Mouse (Mus musculus): Measurements from ENCODE around the gene Slc4a1. TPM values are rescaled to one million over a fixed set of nuclear protein-coding genes. Genes with fewer than 3 reads are reported as not detected.

The Slc4a1 gene
- polyA plus RNA-seq, 1 experiment from 2014 or later = 2.5 TPM

DNA sequence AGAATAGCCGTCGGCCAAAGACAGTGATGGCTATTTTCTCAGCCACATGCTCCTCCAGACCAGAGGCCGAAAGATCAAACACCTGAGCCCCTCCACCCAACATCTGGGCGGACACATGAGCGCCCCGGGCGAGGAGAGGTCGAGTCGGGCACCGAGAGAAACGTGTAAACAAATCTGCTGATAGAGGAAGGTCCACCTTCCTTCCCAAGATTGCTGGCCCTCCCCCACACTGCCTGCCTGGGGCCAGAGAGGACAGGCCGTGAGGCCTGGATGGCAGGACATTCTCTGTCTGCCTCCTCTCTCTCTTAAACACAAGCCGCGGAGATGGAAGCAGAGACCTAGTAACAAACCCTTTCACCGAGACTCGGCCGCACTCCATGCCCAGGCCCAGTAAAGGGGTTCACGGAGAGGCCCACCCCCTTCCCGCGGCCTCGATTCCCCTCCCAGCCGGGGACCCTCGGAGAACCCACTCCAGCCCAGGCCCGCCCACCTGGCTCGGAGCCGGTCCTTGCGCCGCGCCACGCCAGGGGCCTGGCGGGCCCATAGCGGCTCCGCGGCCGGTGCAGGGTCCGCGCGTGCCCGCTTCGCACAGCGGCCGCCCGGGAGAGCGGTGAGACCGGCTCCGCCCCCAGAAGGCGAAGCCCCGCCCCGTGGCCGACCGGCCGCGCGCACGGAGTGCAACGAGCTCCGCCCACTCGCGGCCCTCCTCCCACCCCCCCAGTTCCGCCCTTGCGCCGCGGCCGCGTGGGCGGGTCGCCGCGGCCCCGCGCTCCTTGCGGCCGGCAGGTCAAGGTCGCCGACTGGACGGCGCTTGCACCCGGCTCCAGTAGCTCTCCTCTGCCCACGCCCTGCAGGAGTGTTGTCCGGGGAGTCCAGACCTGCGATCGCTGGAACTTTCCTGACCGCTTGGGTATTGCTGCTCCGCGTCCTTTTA lies 41.2 kb upstream of the Slc4a1 start:
- Histone ChIP-seq H3K4me1 (peaks cover 47% of the 10 kb centered on the region), H3K9ac (replicated peaks) (peak overlapping the region; percentile 85), H3K27ac (replicated peaks) (peak overlapping the region; percentile 90), H3K4me2 (peak overlapping the region; percentile 82), H3K9me3 (replicated peaks) (no peaks in the 10 kb centered on the region), H3K27me3 (replicated peaks) (no peaks in the 10 kb centered on the region), H3K4me3 (replicated peaks) (peak overlapping the region; percentile 74), H3K36me3 (peaks cover 25% of the 10 kb centered on the region)
- under 1% methylated on average over 83 of the region's 85 CpGs for WGBS
- ATAC-seq (ENCODE audit: low FRiP score) = peak; percentile 77

DNA sequence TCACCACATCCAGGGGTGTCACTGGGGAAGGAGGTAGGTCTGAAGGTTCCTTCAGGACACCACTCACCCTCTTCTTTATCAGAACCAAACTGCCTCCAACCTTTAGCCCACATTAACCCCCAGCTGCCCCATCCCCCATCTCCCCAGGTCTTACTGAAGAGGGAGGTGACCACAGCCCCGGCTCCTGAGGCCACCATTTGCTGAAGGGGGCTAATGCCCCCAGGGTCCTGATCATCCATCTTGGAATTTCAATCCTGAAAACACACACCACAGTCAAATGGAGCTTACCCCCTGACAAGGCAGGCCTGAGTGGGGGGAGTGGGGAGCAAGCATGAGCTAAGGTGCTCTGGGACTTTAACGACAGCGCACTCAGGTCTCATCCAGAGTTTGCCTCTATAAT lies 40.4 kb upstream of the Slc4a1 start:
- 7% methylated on average over 3 of the region's 3 CpGs for WGBS

DNA sequence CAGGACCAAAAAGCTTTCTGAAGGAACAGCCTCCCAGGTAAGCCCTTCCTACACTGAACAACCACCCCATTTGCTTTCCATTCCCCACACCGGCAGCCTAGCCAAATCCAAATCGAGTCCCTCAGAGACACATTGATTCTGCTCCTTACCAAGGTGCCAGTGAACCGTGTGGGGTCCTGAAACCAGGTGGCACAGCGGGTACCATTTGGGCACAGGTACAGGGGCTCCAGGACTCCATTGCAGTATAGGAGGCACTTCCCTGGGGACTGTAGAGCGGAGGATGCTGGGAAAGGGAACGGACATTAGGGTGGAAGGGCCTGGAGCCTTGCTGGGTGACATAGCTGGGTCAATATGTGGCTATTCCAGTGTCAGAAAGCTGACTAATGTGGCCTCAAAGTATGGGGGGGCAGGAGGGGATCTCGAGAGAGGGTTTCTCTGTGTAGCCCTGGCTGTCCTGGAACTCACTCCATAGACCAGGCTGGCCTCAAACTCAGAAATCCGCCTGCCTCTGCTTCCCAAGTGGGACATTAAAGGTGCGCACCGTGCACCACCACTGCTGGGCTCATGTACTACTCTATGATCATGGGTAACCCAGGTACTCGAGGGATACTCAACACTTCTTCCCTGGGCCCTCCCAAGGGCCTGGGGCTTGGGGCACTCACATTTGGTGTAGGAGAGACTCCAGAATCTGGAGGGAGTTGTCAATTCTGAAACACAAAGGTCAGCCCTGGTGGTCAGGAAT lies 39.7 kb upstream of the Slc4a1 start:
- ATAC-seq (ENCODE audit: low FRiP score) = no peak
- H3K27ac ChIP-seq (replicated peaks) = no peak overlapping the region; the same call in 1 of the 2 replicates
- H3K4me1 ChIP-seq = peaks cover 44% of the 10 kb centered on the region
- WGBS = 86% methylated on average over 11 of the region's 11 CpGs
- no peaks in the 10 kb centered on the region for H3K27me3 ChIP-seq (replicated peaks)
- H3K9me3 ChIP-seq (replicated peaks) = no peaks in the 10 kb centered on the region
- H3K9ac ChIP-seq (replicated peaks) = peak overlapping the region; percentile 85
- peaks cover 39% of the 10 kb centered on the region for H3K36me3 ChIP-seq
- peak overlapping the region; percentile 82 for H3K4me2 ChIP-seq
- H3K4me3 ChIP-seq (replicated peaks) = peak overlapping the region; percentile 74

More for the DNA sequence above, 40.4 kb upstream of the Slc4a1 start:
- Histone ChIP-seq H3K9me3 (replicated peaks) (no peaks in the 10 kb centered on the region), H3K4me3 (replicated peaks) (peak overlapping the region; percentile 74), H3K4me1 (peaks cover 45% of the 10 kb centered on the region), H3K27me3 (replicated peaks) (no peaks in the 10 kb centered on the region), H3K27ac (replicated peaks) (peak overlapping the region; percentile 90), H3K4me2 (peak overlapping the region; percentile 82), H3K9ac (replicated peaks) (peak overlapping the region; percentile 85), H3K36me3 (peaks cover 33% of the 10 kb centered on the region)
- no peak for ATAC-seq (ENCODE audit: low FRiP score)

DNA sequence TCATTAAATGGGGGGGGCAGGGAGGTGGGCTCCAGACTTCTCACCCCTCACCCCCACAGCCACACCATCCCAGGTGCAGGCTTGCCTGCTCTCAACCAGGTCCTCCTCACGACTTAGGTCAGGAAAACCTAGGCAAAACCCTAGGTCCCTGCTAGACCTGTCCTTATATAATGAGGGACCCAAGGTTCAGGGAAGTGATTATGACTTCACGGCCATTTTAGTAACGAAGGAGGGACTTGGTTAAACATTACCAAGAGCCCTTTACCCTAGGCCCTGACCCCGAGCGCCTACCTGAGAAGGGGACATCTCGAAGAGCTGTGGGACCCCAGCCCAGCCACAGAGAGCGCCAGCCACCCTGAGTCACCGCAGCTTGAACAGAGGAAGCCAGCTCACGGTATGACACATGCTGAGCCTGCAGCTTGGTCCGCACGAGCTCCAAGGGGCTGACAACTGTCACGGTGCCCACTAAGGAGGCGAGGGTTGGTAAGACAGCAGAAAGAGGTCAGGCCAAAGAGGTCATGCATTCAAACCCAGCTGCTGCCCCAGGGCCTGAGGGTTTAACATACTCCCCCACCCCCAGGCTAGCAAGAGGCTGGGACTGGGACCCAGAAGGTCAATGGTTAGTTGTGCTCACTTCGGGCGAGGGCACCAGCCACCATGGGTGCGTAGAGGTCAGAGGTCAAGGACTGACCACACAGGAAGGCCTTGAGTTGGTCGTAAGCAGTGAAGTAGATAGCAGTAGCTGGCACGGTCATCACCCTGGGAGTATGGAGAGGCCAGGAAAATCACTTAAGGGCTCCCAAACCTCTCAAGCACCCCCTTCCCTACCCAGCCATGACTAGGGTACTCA lies 38.4 kb upstream of the Slc4a1 start:
- ATAC-seq (ENCODE audit: low FRiP score) = no peak
- Histone ChIP-seq H3K4me1 (peaks cover 48% of the 10 kb centered on the region), H3K27me3 (replicated peaks) (0 out of 2 replicates have a peak, but pooled peaks cover 4% of the 10 kb centered on the region), H3K27ac (replicated peaks) (no peak overlapping the region), H3K9ac (replicated peaks) (no peak overlapping the region), H3K4me3 (replicated peaks) (no peak overlapping the region; the same call in 1 of the 2 replicates), H3K9me3 (replicated peaks) (no peaks in the 10 kb centered on the region), H3K4me2 (peak overlapping the region; percentile 17; the same call in 1 of the 2 replicates), H3K36me3 (peaks cover 51% of the 10 kb centered on the region)
- WGBS = 80% methylated on average over 18 of the region's 18 CpGs

DNA sequence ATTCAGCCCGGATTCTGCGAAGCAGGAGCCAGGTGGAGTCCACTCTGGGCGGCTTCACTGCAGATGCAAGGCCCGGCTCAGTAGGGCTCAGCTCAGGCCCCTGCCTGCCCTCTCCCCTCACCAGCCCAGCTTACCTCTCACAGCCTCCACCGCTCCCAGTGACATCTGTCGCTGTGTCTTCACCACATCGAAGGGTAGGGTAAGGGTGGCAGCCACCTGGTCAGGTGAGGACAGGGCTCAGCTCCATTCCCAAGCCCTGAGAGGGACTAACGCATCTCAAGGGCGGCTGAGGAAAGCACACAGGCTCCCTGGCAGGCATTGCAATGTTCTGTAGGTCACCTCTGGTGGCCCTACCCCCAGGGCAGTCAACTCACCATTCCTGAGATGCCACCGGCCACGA lies 37.7 kb upstream of the Slc4a1 start:
- 95% methylated on average over 11 of the region's 11 CpGs for WGBS
- peaks cover 51% of the 10 kb centered on the region for H3K36me3 ChIP-seq

DNA sequence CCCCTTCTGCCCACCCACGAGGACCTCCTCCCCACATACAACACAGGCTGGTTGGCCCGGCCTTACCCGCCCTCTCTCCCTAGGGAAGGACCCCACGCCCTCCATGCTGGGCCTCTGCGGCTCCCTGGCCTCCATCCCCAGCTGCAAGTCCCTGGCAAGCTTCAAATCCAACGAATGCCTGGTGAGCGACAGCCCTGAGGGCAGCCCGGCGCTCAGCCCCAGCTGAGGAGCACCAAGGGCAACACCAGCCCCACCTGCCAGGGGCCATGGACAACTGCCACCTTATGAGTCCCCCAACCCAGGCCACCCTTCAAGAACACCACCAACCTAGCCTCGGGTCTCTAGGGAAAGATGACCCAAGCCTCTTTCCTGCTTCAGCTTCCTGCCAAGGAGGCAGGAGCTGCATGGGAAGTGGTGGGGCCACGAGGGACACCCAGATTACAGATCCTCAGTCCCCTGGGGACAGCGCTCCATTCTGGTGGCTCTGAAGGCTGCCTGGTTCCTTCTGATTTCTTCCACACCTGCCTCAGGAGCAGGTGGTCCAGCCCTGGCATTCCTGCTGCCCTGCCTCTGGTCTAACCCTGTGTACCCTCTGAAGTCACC lies 36.0 kb upstream of the Slc4a1 start:
- Histone ChIP-seq H3K4me2 (no peak overlapping the region), H3K36me3 (peaks cover 57% of the 10 kb centered on the region), H3K9ac (replicated peaks) (no peak overlapping the region), H3K9me3 (replicated peaks) (no peaks in the 10 kb centered on the region), H3K27ac (replicated peaks) (no peak overlapping the region), H3K27me3 (replicated peaks) (0 out of 2 replicates have a peak, but pooled peaks cover 4% of the 10 kb centered on the region), H3K4me3 (replicated peaks) (no peak overlapping the region), H3K4me1 (peaks cover 56% of the 10 kb centered on the region)
- 41% methylated on average over 12 of the region's 12 CpGs for WGBS
- ATAC-seq (ENCODE audit: low FRiP score) = no peak

More for the DNA sequence above, 37.7 kb upstream of the Slc4a1 start:
- no peak overlapping the region for H3K4me3 ChIP-seq (replicated peaks)
- H3K27ac ChIP-seq (replicated peaks) = no peak overlapping the region
- H3K27me3 ChIP-seq (replicated peaks) = 0 out of 2 replicates have a peak, but pooled peaks cover 4% of the 10 kb centered on the region
- H3K4me1 ChIP-seq = peaks cover 47% of the 10 kb centered on the region
- H3K4me2 ChIP-seq = no peak overlapping the region
- ATAC-seq (ENCODE audit: low FRiP score) = no peak
- H3K9ac ChIP-seq (replicated peaks) = no peak overlapping the region
- H3K9me3 ChIP-seq (replicated peaks) = no peaks in the 10 kb centered on the region

DNA sequence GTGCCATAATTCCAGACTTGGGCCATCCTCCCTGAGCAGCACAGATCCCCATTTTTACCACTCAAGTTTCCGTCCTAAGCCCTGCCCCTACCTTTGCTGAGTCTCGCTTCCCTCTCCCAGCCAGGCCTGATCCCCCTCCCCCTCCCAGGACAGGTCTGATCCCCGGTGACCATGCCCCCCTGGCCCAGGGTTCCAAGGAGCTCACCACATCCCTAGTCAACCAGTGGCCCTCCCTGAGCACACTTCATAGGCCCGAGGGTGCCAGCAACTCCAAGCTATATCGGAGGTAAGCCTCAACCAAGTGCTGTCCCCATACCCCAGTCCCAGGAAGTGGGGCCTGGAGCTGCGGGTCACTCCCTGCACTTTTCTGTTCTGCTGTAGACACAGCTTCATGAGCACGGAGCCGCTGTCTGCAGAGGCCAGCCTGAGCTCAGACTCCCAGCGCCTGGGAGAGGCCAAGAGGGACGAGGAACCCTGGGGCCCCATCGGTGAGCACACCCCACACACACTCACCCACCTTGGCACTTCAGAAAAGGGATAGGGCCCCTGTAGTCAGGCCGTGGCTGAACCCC lies 34.6 kb upstream of the Slc4a1 start:
- whole genome bisulfite sequencing = 37% methylated on average over 12 of the region's 12 CpGs
- no peak for ATAC-seq (ENCODE audit: low FRiP score)
- H3K9me3 ChIP-seq (replicated peaks) = no peaks in the 10 kb centered on the region
- no peak overlapping the region for H3K4me2 ChIP-seq
- H3K9ac ChIP-seq (replicated peaks) = no peak overlapping the region
- H3K27me3 ChIP-seq (replicated peaks) = 0 out of 2 replicates have a peak, but pooled peaks cover 4% of the 10 kb centered on the region
- H3K36me3 ChIP-seq = peaks cover 57% of the 10 kb centered on the region
- H3K27ac ChIP-seq (replicated peaks) = no peak overlapping the region
- no peak overlapping the region for H3K4me3 ChIP-seq (replicated peaks)
- H3K4me1 ChIP-seq = peaks cover 57% of the 10 kb centered on the region

DNA sequence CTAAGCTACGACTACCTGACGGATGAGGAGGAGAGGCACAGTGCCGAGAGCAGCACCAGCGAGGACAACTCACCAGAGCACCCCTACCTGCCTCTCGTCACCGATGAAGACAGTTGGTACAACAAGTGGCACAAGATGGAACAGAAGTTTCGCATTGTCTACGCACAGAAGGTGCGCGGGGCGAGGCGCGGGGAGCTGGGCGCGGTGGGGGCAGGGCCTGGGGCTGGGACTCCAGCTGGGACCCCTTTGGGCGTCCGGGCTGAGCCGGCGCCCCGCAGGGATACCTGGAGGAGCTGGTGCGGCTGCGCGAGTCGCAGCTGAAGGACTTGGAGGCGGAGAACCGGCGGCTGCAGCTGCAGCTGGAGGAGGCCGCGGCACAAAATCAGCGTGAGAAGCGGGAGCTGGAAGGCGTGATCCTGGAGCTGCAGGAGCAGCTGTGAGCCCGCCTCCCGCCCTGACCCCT lies 33.6 kb upstream of the Slc4a1 start:
- 0 out of 2 replicates have a peak, but pooled peaks cover 4% of the 10 kb centered on the region for H3K27me3 ChIP-seq (replicated peaks)
- peaks cover 57% of the 10 kb centered on the region for H3K4me1 ChIP-seq
- WGBS = 7% methylated on average over 34 of the region's 34 CpGs
- peaks cover 57% of the 10 kb centered on the region for H3K36me3 ChIP-seq
- ATAC-seq (ENCODE audit: low FRiP score) = no peak
- H3K4me2 ChIP-seq = peak overlapping the region; percentile 23; the same call in 1 of the 2 replicates
- 0 out of 2 replicates have a peak overlapping the region, but pooled peaks have one; percentile 10 for H3K9ac ChIP-seq (replicated peaks)
- no peak overlapping the region for H3K27ac ChIP-seq (replicated peaks)
- no peaks in the 10 kb centered on the region for H3K9me3 ChIP-seq (replicated peaks)
- H3K4me3 ChIP-seq (replicated peaks) = 0 out of 2 replicates have a peak overlapping the region, but pooled peaks have one; percentile 4

DNA sequence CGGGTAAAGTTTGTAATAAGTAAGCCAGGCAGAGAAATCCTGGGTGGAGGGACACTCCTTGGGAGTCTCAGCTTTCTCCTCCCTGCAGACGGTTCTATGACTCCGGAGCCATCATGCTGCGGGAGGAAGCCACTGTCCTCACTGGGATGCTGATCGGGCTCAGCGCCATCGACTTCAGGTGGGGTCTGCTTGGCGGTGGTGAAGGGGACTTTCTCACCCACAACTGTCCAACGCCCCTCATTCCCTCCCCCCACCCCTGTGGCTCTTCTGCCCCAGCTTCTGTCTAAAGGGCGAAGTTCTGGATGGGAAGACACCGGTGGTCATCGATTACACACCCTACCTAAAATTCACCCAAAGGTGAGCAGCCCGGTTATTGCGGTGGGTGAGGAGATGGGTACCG lies 33.1 kb upstream of the Slc4a1 start:
- 25% methylated on average over 15 of the region's 15 CpGs for WGBS
- Histone ChIP-seq H3K4me3 (replicated peaks) (no peak overlapping the region), H3K36me3 (peaks cover 51% of the 10 kb centered on the region), H3K9ac (replicated peaks) (no peak overlapping the region), H3K9me3 (replicated peaks) (no peaks in the 10 kb centered on the region), H3K27ac (replicated peaks) (no peak overlapping the region), H3K4me2 (no peak overlapping the region), H3K4me1 (peaks cover 59% of the 10 kb centered on the region), H3K27me3 (replicated peaks) (0 out of 2 replicates have a peak, but pooled peaks cover 4% of the 10 kb centered on the region)
- ATAC-seq (ENCODE audit: low FRiP score) = no peak
